Mouse (Mus musculus) mouse embryonic stem cell (cell line): ENCODE data around the gene Olfr543.

Experiments
- in situ Hi-C, 2 experiments: fragments of 300-500 bp; cut with MboI; formaldehyde crosslinking; loops; 1 replicate in 1 of 2; 3 replicates in 1 of 2; pipeline ENCODE4 v1.14.3; 2019 to 2020; ENCODE audit warnings: low sequenced_read_pairs in 2 of 2, low pct_unique_long_range_greater_than_20kb in 1 of 2, mixed read lengths in 1 of 2; ENCODE audit not compliant: unreplicated experiment in 1 of 2

The Olfr543 gene

GRCm38 (mm10) chr7:102480821-102481220, 658 bp downstream of the Olfr543 start:
- in situ Hi-C loops: no loop called here

DNA sequence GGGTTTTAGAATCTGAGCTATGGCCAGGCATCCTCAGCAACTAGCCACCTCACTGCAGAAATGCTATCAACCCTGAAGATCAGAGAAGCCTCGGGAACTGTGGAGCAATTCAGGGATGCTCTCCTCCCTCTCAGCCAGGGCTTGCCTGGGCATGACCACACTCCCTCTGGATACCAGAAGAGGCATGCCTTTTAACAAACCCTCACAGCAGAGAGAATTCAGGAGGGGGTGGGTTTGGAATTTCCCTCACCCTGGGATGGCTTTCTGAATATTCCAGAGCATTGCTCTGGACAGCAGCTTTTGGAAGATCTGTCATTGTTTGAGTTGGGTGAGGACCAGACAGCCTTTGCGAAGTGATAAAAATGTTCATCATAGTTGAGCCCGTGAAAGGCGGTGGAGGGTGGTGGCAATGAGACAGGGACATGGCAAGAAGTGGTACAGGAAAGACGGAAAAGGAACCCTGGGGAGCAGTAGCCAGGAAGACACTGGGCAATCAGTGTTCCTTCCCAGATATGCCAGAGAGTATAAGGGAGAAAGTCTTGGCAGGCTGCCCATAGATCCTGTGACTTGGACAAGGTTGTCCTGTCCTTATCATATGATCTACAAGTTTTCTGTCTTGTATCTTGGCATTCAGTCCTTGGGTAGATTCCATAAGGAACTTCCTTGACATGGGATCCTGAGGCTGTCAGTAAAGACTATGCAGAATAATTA, 2.0 kb downstream of the Olfr543 start:
- in situ Hi-C loops: no loop called here

- in situ Hi-C loops: no loop called here
Measured at GRCm38 (mm10) chr7:102478926-102479325, 2.6 kb downstream of the Olfr543 start.

DNA sequence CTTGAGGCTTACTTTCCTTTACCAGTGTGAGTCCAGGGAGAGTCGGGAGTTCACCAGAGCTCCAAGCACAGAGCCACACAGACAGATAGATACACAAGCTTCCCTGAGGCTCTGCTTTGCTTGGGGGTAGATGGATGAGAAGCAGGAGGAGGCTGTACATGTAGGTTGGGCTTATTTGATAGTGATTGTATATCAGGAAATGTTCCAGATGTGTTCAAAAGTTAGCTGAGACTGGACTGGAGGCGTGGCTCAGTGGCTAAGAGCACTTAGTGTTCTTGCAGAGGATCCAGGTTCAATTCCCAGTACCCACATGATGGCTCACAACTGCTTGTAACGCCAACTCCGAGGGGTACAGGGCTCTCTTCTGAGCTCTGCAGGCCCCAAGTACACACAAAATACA, 3.1 kb downstream of the Olfr543 start:
- in situ Hi-C loops: no loop called here

DNA sequence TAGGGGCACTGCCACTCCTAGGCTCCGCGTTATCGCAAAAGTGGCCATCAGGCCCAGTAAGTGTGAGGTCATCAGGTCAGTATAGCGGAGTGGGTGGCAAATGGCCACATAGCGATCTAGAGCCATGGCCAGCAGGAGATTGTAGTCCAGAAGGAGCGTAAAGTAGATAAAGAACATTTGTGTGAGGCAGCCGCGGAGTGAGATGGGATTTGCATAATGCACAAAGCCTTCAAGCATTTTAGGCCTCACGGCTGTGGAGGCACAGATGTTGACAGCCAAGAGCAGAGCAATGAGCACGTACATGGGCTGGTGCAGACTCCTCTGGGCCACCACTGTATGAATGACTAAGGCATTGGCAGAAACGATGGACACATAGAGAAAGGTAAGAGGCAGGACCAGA, 4.1 kb downstream of the Olfr543 start:
- in situ Hi-C loops: no loop called here

DNA sequence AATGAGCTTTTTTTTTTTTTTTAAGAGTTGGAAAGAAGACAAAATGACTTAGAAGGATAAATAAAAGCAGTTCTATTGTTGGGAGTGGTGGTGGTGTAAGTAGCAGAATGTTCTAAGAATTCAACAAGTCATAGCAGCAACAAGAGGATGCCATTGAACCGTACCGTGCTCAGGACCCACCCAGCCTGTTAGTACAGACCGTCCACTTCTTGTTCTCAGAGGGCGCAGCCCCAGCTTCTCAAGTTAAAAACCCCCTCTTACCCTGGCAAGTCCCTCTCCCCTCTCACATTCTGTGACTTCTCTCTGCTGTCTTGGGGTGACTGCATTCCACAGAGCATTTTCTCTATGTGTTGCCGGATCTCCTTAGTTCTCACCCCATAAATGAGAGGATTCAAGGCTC, 4.9 kb downstream of the Olfr543 start:
- in situ Hi-C loops: no loop called here

DNA sequence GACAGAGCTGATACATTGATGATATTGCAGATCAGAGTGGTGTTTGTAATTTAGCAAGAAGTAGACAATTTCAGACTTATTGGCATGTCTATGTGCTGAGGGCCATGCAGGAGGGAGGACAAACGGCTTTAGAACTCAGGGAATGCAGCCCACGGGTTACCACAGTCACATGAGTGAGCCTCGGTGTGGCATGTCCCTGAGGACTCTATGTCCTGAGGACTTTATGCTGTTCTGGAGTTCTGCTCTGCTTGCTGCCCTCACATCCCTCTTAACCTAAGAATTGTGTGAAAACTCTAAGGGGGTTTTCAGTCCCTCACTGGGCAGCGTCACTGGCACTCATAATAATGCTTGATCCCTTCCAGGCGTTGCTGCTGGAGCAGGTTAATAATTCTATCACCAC, 8.8 kb downstream of the Olfr543 start:
- in situ Hi-C loops: loop anchor here (25.0 kb wide), 1 partner anchor 335 kb away; no protein-coding TSS in a partner anchor

GRCm38 (mm10) chr7:102467566-102467965, 13.9 kb downstream of the Olfr543 start:
- in situ Hi-C loops: loop anchor here (25.0 kb wide), 1 partner anchor 330 kb away; no protein-coding TSS in a partner anchor

GRCm38 (mm10) chr7:102458618-102459380, 22.7 kb downstream of the Olfr543 start:
- in situ Hi-C loops: loop anchor here (25.0 kb wide), 1 partner anchor 321 kb away; no protein-coding TSS in a partner anchor

DNA sequence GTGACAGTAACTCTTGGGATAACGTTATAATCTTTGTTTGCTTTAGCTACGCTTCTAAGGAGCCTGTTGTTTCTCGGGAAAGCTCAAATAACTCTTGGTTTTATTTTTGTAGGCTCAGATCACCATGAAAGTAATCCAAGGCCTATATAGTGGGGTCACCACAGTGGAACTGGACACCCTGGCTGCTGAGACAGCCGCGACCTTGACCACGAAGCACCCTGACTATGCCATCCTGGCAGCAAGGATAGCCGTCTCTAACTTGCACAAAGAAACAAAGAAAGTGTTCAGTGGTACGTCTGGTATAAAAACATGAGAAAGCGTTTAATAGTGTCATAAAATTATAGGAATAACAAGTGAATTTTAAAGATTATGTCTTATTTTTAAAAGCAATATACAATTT, 35.0 kb downstream of the Olfr543 start:
- in situ Hi-C loops: no loop called here

DNA sequence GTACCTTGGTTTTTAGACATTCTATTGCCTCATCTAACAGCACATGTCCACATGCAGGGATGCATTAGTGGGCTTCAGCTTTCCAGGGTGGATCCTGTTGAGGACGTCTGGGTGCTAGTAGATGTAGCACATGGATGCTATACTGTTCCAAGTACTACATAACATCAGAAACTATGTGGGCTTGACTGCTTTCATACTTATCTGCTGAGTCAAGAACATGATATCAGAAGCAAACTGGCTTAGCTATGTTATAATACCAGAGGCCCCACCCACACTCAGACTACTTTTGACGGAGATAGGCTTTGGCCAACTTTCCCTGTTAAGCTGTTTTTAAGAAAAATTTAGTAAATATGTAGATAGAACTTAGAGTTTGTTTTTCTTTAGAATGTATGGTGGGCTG, 37.2 kb downstream of the Olfr543 start:
- in situ Hi-C loops: no loop called here

GRCm38 (mm10) chr7:102442432-102442831, 39.0 kb downstream of the Olfr543 start:
- in situ Hi-C loops: no loop called here

- in situ Hi-C loops: no loop called here
Measured at GRCm38 (mm10) chr7:102441657-102442391, 39.7 kb downstream of the Olfr543 start, which contains the start of gene Rrm1. Gene Rrm1, plus strand, starts transcription at chr7:102441695.

DNA sequence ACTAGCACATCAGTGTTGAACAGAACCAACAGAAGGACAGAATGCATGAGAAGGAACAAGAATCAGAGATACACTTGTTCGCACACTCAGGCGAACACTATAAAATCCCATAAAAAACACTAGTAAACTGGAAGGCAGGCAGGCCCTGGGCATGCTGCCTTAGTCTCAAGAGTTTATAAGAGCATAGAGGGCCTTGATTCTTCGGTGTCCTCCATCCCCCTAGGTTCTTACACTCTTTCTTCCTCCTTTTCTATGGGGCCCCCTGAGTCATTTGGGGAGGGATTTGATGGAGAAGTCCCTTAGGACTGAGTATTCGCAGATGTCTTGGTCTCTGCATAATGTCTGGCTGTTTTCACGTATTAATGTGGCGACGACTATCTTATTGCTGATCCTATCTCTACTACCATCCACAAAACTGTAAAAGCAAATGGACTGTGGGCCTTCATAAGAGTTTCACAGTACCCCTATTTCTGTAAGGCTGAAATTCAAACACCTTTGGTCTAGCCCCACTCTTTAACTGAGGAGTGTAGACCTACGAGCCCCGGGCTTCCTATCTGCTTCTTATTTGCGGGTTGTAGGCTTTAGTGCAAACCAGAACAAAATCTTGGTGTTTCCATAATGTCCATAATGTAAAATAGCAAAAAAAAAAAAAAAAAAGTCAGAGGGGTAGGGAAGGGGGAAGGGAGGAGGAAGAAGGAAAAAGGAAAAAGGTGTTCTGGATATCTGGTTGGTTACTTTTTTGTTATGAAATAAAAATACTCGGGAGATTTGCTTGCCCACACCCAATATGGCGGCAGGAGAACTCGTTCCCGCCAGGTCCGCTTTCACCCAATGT, 40.4 kb downstream of the Olfr543 start:
- in situ Hi-C loops: no loop called here

- in situ Hi-C loops: no loop called here
Measured at GRCm38 (mm10) chr7:102434344-102434743, 47.1 kb downstream of the Olfr543 start.
